ENCODE assay signal across 8 mouse cellular contexts in genomic region chr12:78980683-78981091, GRCm38 (mm10). TPM values are rescaled to one million over a fixed set of nuclear protein-coding genes. Genes with fewer than 3 reads are reported as not detected.
DNase-seq lines count a peak whose midpoint lies in the region; ATAC-seq lines count a peak whose summit lies in the region.

No protein-coding gene starts in this region.

- H3K9me3 ChIP-seq in liver, embryonic 13.5 days (replicated peaks) = no peaks in the 10 kb centered on the region

- DNase-seq in 3134 (ENCODE audit: extremely low read depth, insufficient read length, low spot score) = peak; percentile 53
- peak; percentile 82 for DNase-seq in CD4-positive, CD25-positive, alpha-beta regulatory T cell, adult 2 months (ENCODE audit: low read depth, low spot score)
- peak; percentile 68 to 87 for DNase-seq in heart, adult 9 months (ENCODE audit: low spot score in 2 of 2)
- peak; percentile 22 for DNase-seq in liver, embryonic 13.5 days
- peak; percentile 34 for DNase-seq in spleen, adult 12 weeks (ENCODE audit: low spot score)
- no peak for DNase-seq in frontal cortex, adult 2 months (ENCODE audit: extremely low spot score in 1 of 2, low spot score in 1 of 2)
- no peak for DNase-seq in embryo, embryonic 10 days (ENCODE audit: low spot score)
- DNase-seq in layer of hippocampus, postnatal 25 days (ENCODE audit: extremely low spot score in 1 of 2, low spot score in 1 of 2) = no peak

- H3K4me2 ChIP-seq in liver, embryonic 13.5 days = peak overlapping the region; percentile 47

- no peak overlapping the region for H3K9ac ChIP-seq in liver, embryonic 13.5 days

- no peaks in the 10 kb centered on the region for H3K36me3 ChIP-seq in liver, embryonic 13.5 days

- peaks cover 29% of the 10 kb centered on the region for H3K4me1 ChIP-seq in liver, embryonic 13.5 days (replicated peaks)

- H3K27ac ChIP-seq in liver, embryonic 13.5 days = 0 out of 2 replicates have a peak overlapping the region, but pooled peaks have one; percentile 2

- ATAC-seq in liver, embryonic 13.5 days (ENCODE audit: low read depth) = peak; percentile 66

- 15% methylated on average over 5 of the region's 5 CpGs for WGBS in liver, embryonic 13.5 days (ENCODE audit: insufficient replicate concordance)

- H3K27me3 ChIP-seq in liver, embryonic 13.5 days = no peaks in the 10 kb centered on the region

- peak overlapping the region; percentile 29 for H3K4me3 ChIP-seq in liver, embryonic 13.5 days (replicated peaks)

RNA-seq across cellular contexts. Expression of gene Tmem229b, which starts 26.7 kb away (rescaled TPM):
- polyA plus RNA-seq in liver, embryonic 13.5 days (2015; fragmentation: Nextera tagmentation; extraction: Ambion mirVana) = 2.5 and 3.5 TPM in 2 replicates
- polyA plus RNA-seq in frontal cortex, adult 2 months (2012; rRNA removed) = 18.9 and 21.6 TPM in 2 replicates
- 10 to 100 TPM; 34.4 to 39.9 TPM for total RNA-seq in layer of hippocampus, postnatal 25 days (2021)

RNA-seq across cellular contexts. Expression of gene Plekhh1, which starts 48.3 kb away (rescaled TPM):
- 0.13 and 0.31 TPM in 2 replicates for polyA plus RNA-seq in liver, embryonic 13.5 days (2015; fragmentation: Nextera tagmentation; extraction: Ambion mirVana)
- polyA plus RNA-seq in frontal cortex, adult 2 months (2012; rRNA removed) = 9.9 and 10.6 TPM in 2 replicates
- 10 to 100 TPM; 21.5 to 21.6 TPM for total RNA-seq in layer of hippocampus, postnatal 25 days (2021)

Comparison
In these comparisons a context has a peak if more than half of its experiments do, and no peak if none do; other contexts are left out.
1. DNase-seq: peak in 3134 (single experiment), CD4-positive, CD25-positive, alpha-beta regulatory T cell, adult 2 months (single experiment), heart, adult 9 months (2 of 2), liver, embryonic 13.5 days (single experiment) and spleen, adult 12 weeks (single experiment); none in frontal cortex, adult 2 months (0 of 2), embryo, embryonic 10 days (single experiment) and layer of hippocampus, postnatal 25 days (0 of 2).